Mouse (Mus musculus): ENCODE data around the gene Rb1. TPM values are rescaled to one million over a fixed set of nuclear protein-coding genes. Genes with fewer than 3 reads are reported as not detected.

The Rb1 gene
- polyA plus RNA-seq (2015; fragmentation: Nextera tagmentation; extraction: Ambion mirVana): 28.0 and 30.2 TPM in 2 replicates

DNA sequence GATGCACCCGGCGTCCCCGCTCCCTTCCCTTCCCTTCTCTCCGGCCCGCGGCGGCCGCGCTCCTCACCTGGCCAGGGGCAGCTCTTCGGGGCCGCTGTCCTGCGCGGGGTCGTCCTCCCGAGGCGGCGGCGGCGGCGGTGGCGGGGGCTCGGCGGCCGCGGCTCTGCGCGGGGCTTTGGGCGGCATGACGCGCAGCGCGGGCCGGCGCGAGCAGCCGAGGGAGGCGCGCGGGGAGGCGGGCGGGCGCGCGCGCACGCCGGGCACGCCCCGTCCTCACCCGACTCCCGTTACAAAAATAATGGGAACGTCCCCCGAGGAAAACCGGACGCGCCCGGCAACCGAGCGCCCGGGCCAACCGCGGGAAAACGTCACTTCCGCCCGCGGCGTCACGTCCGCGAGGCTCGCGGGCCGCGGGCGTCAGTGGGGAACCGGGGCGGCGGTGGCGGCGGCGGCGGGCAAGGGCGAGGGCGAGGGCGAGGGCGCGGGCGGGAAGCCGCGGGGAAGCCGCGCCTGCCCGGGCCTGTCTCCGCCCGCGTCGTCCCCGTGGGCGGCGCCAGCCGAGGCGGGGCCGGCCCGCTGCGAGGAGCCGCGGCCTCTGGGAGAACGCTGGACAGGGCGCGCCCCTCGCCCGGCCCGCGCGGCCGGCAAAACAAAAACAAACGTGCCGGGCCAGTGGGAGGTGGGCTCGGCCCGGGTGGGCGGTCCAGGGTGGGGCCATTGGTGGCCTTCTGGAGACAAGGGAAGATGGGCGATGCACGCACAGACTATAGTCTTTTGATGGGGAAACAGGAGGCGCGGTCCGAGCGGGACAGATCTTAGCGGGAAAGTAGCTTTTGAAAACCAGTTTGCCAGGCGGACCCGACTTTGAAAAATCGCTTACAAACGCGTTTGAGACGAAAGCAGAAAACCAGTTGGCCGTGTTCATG, at the start of gene Rb1:
Gene Rb1, minus strand, starts transcription at position 367 of the 926 bp plus-strand sequence.
- peak within 1 kb of the TSS; percentile 62 for H3K4me2 ChIP-seq
- H3K4me3 ChIP-seq: peak within 1 kb of the TSS; percentile 71
- no peaks in the 10 kb centered on the region for H3K9me3 ChIP-seq
- H3K9ac ChIP-seq: peak within 1 kb of the TSS; percentile 92
- H3K4me1 ChIP-seq: peaks cover 22% of the 10 kb centered on the region
- ATAC-seq (replicated peaks): peak; percentile 92
- peak within 1 kb of the TSS; percentile 97 for H3K27ac ChIP-seq
- H3K27me3 ChIP-seq (replicated peaks): no peaks in the 10 kb centered on the region
- no peaks in the 10 kb centered on the region for H3K36me3 ChIP-seq (replicated peaks)
- WGBS: under 1% methylated on average over 95 of the region's 135 CpGs

DNA sequence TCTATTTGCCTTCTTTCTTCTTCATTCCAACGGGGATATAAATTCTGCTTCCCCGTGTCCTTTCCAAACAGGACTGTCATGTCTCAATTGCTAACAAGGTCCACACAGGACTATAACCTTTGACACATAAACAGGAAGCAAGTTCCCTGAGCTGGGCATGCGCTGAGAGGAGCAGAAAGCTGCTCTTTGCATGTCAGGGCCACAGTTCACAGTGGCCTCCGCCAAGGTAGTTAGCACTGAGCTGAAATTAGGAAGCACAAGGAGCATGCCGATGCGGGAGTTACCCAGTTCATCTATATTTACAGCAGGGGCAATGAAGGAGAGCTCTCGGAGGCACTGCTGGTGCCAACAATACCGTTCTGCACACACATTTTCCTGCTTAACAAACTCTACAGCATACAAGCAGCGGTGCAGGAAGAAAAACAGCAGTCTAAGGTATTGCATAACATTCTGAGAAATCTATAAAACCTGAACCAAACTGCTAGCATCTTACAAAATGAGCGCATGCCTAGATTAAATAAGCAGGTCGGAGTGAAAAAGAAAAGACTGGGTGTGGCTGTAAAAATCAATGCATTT, 48.8 kb upstream of the Rb1 start:
- Histone ChIP-seq H3K36me3 (replicated peaks) (peaks cover 3% of the 10 kb centered on the region; the same call in 1 of the 2 replicates), H3K4me3 (no peak overlapping the region), H3K27ac (0 out of 2 replicates have a peak overlapping the region, but pooled peaks have one; percentile 25), H3K4me2 (no peak overlapping the region), H3K9ac (no peak overlapping the region), H3K27me3 (replicated peaks) (no peaks in the 10 kb centered on the region), H3K4me1 (peaks cover 14% of the 10 kb centered on the region; the same call in 1 of the 2 replicates), H3K9me3 (no peaks in the 10 kb centered on the region)
- ATAC-seq (replicated peaks): no peak
- WGBS: 71% methylated on average over 11 of the region's 11 CpGs

DNA sequence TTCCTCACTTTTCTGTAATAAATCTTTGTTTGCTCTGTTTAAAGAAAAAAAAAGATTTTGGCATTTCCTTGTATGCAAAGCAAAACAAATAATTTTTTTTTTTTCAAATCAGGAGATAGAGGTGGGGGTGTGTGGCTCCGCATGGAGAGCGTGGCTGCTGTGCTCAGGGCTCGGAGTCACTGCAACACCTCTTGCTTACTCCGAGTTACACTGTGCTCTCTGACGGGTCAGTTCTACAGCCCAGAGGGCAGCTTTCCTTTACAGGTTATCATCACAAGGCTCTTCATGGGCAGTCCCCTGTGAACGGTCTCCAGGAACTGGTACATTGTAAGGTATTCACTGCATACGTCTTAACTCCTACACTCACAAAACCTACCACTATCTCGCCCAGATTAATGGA, 48.0 kb upstream of the Rb1 start:
- ATAC-seq (replicated peaks): no peak
- Histone ChIP-seq H3K9me3 (no peaks in the 10 kb centered on the region), H3K27ac (no peak overlapping the region), H3K36me3 (replicated peaks) (0 out of 2 replicates have a peak, but pooled peaks cover 3% of the 10 kb centered on the region), H3K27me3 (replicated peaks) (no peaks in the 10 kb centered on the region), H3K4me3 (no peak overlapping the region), H3K4me1 (peaks cover 14% of the 10 kb centered on the region; the same call in 1 of the 2 replicates), H3K4me2 (no peak overlapping the region), H3K9ac (no peak overlapping the region)
- WGBS: 78% methylated on average over 8 of the region's 8 CpGs

DNA sequence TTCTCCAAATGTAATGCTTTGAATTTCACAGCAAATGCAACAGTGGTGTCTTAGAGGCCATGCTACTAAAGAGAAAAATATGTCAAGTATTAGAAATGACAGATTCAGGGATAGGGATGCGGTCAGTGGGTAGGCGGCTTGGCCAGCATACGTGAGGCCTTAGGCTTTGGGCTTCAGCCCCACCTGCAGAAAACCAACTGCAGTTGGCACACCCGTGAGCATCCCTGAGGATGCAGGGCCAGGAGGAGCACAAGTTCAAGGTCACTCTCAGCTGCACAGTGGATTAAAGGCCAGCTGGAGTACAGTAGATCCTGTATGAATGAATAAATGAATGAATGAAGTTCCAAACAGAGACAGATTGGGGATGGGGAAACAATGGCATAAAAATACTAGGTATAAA, 47.4 kb upstream of the Rb1 start:
- Histone ChIP-seq H3K27ac (no peak overlapping the region), H3K36me3 (replicated peaks) (peaks cover 2% of the 10 kb centered on the region; the same call in 1 of the 2 replicates), H3K9ac (no peak overlapping the region), H3K4me2 (no peak overlapping the region), H3K9me3 (no peaks in the 10 kb centered on the region), H3K27me3 (replicated peaks) (no peaks in the 10 kb centered on the region), H3K4me1 (peaks cover 14% of the 10 kb centered on the region; the same call in 1 of the 2 replicates), H3K4me3 (no peak overlapping the region)
- no peak for ATAC-seq (replicated peaks)
- WGBS: 87% methylated on average over 4 of the region's 4 CpGs

DNA sequence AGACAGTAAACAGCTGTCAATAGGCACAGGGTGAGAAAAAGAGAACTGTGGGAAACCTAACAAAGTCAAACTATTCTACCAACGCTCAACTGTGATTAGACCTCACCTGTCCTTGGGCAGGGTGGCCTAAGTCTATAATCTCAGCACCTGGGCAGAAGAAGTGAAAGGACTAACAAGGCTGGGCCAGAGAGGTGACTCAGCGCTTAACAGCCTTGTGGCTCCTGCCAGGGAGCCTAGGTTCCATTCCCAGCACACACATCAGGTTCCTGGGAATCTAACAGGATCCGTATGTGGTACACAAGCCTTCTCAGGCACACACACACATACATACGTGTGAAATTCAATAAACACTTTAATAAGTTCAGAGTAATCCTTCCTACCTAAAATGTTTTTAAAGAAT, 46.0 kb upstream of the Rb1 start:
- Histone ChIP-seq H3K4me2 (no peak overlapping the region), H3K27me3 (replicated peaks) (no peaks in the 10 kb centered on the region), H3K4me1 (peaks cover 14% of the 10 kb centered on the region; the same call in 1 of the 2 replicates), H3K9me3 (no peaks in the 10 kb centered on the region), H3K36me3 (replicated peaks) (peaks cover 12% of the 10 kb centered on the region), H3K9ac (no peak overlapping the region), H3K4me3 (no peak overlapping the region), H3K27ac (no peak overlapping the region)
- no peak for ATAC-seq (replicated peaks)
- 94% methylated on average over 4 of the region's 4 CpGs for WGBS

DNA sequence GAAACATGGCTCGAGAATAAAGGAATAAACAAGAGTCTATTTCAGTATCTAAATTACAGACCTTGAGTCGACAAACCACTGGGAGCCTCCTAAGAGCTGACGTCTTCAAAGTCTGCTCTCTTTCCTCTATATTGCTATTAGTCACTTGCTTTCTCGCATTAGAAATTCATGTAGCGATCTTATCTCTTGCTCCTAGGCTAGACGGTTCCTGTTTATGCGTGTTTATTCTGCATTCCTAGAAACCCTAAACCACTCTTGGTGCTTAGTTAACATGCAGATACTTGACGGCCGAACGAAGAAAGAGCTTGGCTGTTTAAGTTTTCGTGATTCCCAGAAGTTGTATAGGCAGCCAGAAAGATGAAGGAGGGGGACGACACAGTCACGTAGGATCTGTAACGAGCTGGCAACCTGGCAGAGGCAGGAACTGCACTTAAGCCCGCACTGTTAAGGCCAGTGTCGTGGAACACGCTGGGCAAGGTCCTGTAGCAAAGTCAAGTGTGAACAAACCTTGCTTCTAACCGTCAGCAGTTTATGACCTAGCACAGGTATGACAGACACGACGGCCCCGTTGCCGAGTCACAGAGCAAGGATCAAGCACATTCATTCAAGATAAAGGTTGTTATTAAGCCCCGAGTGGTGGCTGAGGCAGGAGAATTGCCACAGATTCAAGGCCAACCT, 45.2 kb upstream of the Rb1 start:
- ATAC-seq (replicated peaks): no peak
- WGBS: 86% methylated on average over 23 of the region's 23 CpGs
- H3K9me3 ChIP-seq: no peaks in the 10 kb centered on the region
- H3K27ac ChIP-seq: no peak overlapping the region
- no peak overlapping the region for H3K4me2 ChIP-seq
- H3K27me3 ChIP-seq (replicated peaks): no peaks in the 10 kb centered on the region
- H3K36me3 ChIP-seq (replicated peaks): peaks cover 18% of the 10 kb centered on the region
- no peak overlapping the region for H3K9ac ChIP-seq
- no peak overlapping the region for H3K4me3 ChIP-seq
- H3K4me1 ChIP-seq: peaks cover 14% of the 10 kb centered on the region; the same call in 1 of the 2 replicates

DNA sequence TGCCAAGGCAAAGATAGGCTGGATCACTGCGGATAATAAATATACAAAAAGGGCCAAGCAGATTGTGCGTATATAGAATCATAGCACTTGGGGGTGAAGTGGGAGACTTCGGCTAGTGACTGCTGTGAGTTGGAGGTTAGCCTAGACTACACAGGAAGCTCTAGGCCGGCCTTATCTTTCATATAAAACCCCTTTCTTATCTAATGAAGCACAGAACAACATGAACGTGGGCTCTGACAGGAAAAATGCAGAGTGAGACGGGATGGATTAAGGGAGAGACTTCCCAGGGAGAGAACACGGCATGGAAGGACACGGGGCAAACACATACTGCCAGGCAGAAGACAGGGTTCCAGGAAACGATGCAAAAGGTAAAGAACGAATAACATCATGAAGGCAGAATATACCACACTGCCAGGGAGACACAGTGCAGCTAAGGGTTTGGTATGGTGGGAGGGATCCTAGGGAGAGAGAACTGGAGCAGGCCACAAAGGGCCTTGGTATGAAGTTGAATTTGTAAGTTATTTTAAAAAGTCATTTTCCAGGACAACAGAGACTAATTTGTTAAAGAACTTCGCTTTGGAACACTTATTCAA, 44.6 kb upstream of the Rb1 start:
- peaks cover 23% of the 10 kb centered on the region for H3K36me3 ChIP-seq (replicated peaks)
- no peaks in the 10 kb centered on the region for H3K27me3 ChIP-seq (replicated peaks)
- H3K27ac ChIP-seq: no peak overlapping the region
- no peaks in the 10 kb centered on the region for H3K9me3 ChIP-seq
- no peak overlapping the region for H3K9ac ChIP-seq
- no peak overlapping the region for H3K4me2 ChIP-seq
- ATAC-seq (replicated peaks): no peak
- 85% methylated on average over 11 of the region's 11 CpGs for WGBS
- H3K4me3 ChIP-seq: no peak overlapping the region
- peaks cover 11% of the 10 kb centered on the region; the same call in 1 of the 2 replicates for H3K4me1 ChIP-seq

DNA sequence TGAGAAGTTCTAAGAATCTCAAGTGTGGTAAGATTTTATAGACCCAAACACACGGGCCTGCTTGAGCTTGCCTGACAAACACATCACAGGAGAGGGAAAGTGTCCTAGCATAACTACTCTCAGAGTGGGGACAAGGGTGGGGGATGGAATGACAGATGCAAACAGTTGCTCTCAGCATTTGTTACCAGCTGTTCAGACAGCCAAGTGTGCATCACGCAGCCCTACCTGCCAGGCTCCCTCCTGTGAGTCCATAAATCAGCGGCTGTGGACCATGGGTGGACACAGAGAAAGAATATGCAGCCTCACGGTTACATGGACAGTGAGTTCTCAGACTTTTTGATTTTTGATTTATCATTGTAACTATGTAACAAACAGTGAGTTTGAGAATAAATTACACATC, 44.0 kb upstream of the Rb1 start:
- peaks cover 23% of the 10 kb centered on the region for H3K36me3 ChIP-seq (replicated peaks)
- no peaks in the 10 kb centered on the region for H3K27me3 ChIP-seq (replicated peaks)

DNA sequence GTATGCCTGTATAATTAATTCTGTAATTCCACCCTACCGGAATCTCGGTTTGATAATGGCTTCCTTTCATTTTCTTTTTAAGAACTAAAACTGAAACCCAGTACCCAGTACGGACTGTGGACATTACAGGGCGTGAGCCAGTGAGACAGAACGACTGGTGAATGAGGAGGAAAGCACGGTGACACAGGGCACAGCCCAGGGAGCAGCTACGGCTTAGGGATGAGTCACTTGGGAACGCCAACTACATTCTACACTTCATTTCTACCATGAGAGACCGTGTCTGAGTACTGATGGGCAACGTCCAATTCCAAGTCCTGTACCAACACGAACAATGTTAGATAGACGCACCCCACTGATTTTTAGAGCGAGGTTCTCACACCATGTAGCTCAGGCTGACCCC, 43.3 kb upstream of the Rb1 start:
- Histone ChIP-seq H3K9me3 (no peaks in the 10 kb centered on the region), H3K9ac (no peak overlapping the region), H3K4me3 (no peak overlapping the region), H3K27ac (no peak overlapping the region), H3K27me3 (replicated peaks) (no peaks in the 10 kb centered on the region), H3K4me1 (peaks cover 3% of the 10 kb centered on the region; the same call in 1 of the 2 replicates), H3K4me2 (no peak overlapping the region), H3K36me3 (replicated peaks) (peaks cover 29% of the 10 kb centered on the region)
- 95% methylated on average over 13 of the region's 13 CpGs for WGBS
- ATAC-seq (replicated peaks): no peak

More for the DNA sequence above, 44.0 kb upstream of the Rb1 start:
- Histone ChIP-seq H3K4me2 (no peak overlapping the region), H3K9ac (no peak overlapping the region), H3K9me3 (no peaks in the 10 kb centered on the region), H3K27ac (no peak overlapping the region), H3K4me1 (peaks cover 8% of the 10 kb centered on the region; the same call in 1 of the 2 replicates), H3K4me3 (no peak overlapping the region)
- 91% methylated on average over 4 of the region's 4 CpGs for WGBS
- ATAC-seq (replicated peaks): no peak

DNA sequence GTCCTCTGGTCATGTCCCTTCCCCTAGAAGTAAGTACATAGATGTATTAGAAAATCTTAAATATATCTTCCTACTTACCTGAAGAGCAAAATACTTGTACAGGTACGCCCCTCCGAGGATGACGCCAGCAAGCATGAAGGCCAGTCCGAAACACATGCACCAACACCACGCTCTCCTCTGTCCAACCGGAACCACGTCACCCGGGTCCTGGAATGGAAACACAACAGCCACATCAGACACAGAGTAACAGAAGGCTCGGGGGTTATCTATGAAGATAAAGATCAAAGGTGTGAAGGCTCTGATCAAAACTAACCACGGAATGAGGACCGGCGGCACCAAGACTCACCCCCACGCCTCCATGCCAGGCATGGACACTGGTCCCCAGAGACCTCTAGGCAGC, 42.6 kb upstream of the Rb1 start:
- no peak for ATAC-seq (replicated peaks)
- no peak overlapping the region for H3K4me2 ChIP-seq
- H3K4me3 ChIP-seq: no peak overlapping the region
- no peak overlapping the region for H3K27ac ChIP-seq
- 96% methylated on average over 13 of the region's 13 CpGs for WGBS
- H3K4me1 ChIP-seq: peaks cover 3% of the 10 kb centered on the region; the same call in 1 of the 2 replicates
- no peaks in the 10 kb centered on the region for H3K27me3 ChIP-seq (replicated peaks)
- H3K9ac ChIP-seq: no peak overlapping the region
- H3K36me3 ChIP-seq (replicated peaks): peaks cover 36% of the 10 kb centered on the region
- H3K9me3 ChIP-seq: no peaks in the 10 kb centered on the region

DNA sequence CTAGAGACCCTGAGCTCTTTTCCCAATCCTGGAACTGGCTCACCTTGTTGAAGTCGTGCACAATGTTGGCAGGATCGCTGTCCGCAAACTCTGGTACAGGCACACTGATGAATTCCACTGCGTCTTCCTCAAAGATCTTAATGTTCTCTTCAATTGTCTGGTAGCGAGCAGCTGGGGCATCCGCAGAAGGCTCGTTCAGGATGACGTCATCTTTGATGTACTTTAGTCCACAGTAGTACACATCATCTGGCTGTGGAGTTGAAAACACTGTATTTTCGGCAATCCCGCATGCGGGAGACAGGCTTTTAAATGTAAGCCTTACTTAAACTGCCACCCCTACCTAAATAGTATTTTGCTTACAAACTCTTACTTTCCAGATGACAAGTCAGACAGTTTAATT, 40.7 kb upstream of the Rb1 start:
- ATAC-seq (replicated peaks): no peak

DNA sequence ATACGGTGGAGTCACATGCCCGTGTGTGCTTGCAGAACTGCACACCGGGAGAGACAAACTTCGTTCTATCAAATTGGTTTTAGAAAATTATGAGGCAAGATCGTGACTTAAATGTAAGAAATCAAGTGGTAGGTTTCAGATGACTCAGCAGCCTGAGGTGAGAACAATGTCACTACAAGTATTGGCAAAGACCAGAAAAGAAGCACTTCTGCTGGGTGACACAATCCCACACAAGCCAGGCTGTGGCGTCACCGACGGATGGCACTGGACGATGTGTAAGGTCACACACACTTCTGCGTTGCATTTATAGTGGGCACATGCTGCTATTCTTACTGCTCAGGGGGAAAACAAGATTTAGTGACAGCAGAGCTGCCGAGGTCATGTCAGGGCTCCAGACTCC, 38.2 kb upstream of the Rb1 start:
- H3K9me3 ChIP-seq: no peaks in the 10 kb centered on the region
- no peak overlapping the region for H3K27ac ChIP-seq
- H3K4me1 ChIP-seq: no peaks in the 10 kb centered on the region
- no peak overlapping the region for H3K9ac ChIP-seq
- no peak overlapping the region for H3K4me3 ChIP-seq
- H3K27me3 ChIP-seq (replicated peaks): no peaks in the 10 kb centered on the region
- peaks cover 64% of the 10 kb centered on the region for H3K36me3 ChIP-seq (replicated peaks)
- no peak overlapping the region for H3K4me2 ChIP-seq
- WGBS: 97% methylated on average over 11 of the region's 11 CpGs
- no peak for ATAC-seq (replicated peaks)

More for the DNA sequence above, 40.7 kb upstream of the Rb1 start:
- Histone ChIP-seq H3K4me1 (no peaks in the 10 kb centered on the region), H3K9me3 (no peaks in the 10 kb centered on the region), H3K36me3 (replicated peaks) (peaks cover 52% of the 10 kb centered on the region), H3K27ac (no peak overlapping the region), H3K4me3 (no peak overlapping the region), H3K4me2 (no peak overlapping the region), H3K27me3 (replicated peaks) (no peaks in the 10 kb centered on the region), H3K9ac (no peak overlapping the region)
- WGBS: 85% methylated on average over 11 of the region's 11 CpGs
